Mouse (Mus musculus) liver, embryonic 15.5 days (tissue): ENCODE results near the gene Sephs2. TPM values are rescaled to one million over a fixed set of nuclear protein-coding genes. Genes with fewer than 3 reads are reported as not detected.
A peak's percentile ranks its signal among the peaks of the same experiment; 100 is the strongest.

Experiments used
- ATAC-seq: fragments of 200-750 bp; cut with Nextera tagmentation; 2 replicates; pipeline ENCODE4 v1.8.0; 2017; ENCODE audit warnings: moderate number of reproducible peaks, mild to moderate bottlenecking, moderate library complexity; ENCODE audit not compliant: insufficient read depth
- H3K27ac ChIP-seq: fragments of 300-500 bp; sonication (generic); replicated peaks from 2 replicates; pipeline ENCODE4 v1.5.1; 2015; ENCODE audit warnings: mild to moderate bottlenecking, inconsistent platforms
- H3K27me3 ChIP-seq: fragments of 300-500 bp; sonication (generic); 2 replicates; pipeline ENCODE4 v1.6.1; 2015; ENCODE audit warnings: mild to moderate bottlenecking, inconsistent platforms
- H3K36me3 ChIP-seq: fragments of 300-500 bp; sonication (generic); replicated peaks from 2 replicates; pipeline ENCODE4 v1.6.1; 2015; ENCODE audit warnings: moderate library complexity, mild to moderate bottlenecking, inconsistent platforms
- H3K4me1 ChIP-seq: fragments of 300-500 bp; sonication (generic); replicated peaks from 2 replicates; pipeline ENCODE4 v1.6.1; 2015; ENCODE audit warnings: inconsistent platforms
- H3K4me2 ChIP-seq: fragments of 300-500 bp; sonication (generic); 2 replicates; pipeline ENCODE4 v1.6.1; 2015; ENCODE audit warnings: moderate library complexity, mild to moderate bottlenecking, inconsistent platforms
- H3K4me3 ChIP-seq: fragments of 300-500 bp; sonication (generic); replicated peaks from 2 replicates; pipeline ENCODE4 v1.5.1; 2015; ENCODE audit warnings: mild to moderate bottlenecking, inconsistent platforms
- H3K9ac ChIP-seq: fragments of 300-500 bp; sonication (generic); 2 replicates; pipeline ENCODE4 v1.6.1; 2015; ENCODE audit warnings: moderate library complexity, mild to moderate bottlenecking, inconsistent platforms
- H3K9me3 ChIP-seq: fragments of 300-500 bp; sonication (generic); replicated peaks from 2 replicates; pipeline ENCODE4 v1.6.1; 2016; ENCODE audit warnings: inconsistent platforms
- WGBS: fragments of 180-500 bp; shearing (Covaris S2); methylation state at CpG from one replicate; pipeline ENCODE4 v1.1.7; 2015; ENCODE audit warnings: mixed read lengths; ENCODE audit not compliant: insufficient replicate concordance; 5-methylcytosine and 5-hydroxymethylcytosine counted together
- polyA plus RNA-seq: library from polyadenylated mRNA; unstranded; fragments of >200 nt; fragmentation: Nextera tagmentation; extraction: Ambion mirVana; gene quantifications from 2 replicates; pipeline ENCODE4 v1.2.1, GENCODE M21; 2015

Gene Sephs2
- polyA plus RNA-seq, 1 experiment from 2014 or later: 162 TPM

DNA sequence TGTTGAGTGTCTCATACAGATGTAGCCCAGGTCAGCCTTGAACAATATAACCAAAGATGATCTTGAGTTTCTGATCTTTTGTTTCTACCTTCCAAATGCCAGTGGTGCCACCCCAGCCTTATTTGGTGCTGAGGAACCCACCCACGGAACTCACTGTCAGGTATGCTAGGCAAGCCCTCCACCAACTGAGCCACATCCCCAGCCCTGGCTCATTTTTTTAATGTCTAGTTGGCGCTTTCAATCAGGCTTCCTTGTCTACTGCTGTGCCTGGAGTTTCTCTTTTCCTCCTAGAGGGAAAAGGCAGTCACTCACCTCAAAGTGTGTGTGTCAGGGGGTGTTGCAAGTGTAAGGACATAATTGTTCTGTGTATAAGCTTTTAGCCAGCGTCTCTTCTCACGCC, 2.8 kb downstream of the Sephs2 start:
- Histone ChIP-seq H3K4me3 (peak overlapping the region; percentile 29), H3K9me3 (no peaks in the 10 kb centered on the region), H3K9ac (no peak overlapping the region; the same call in 1 of the 2 replicates), H3K4me2 (peak overlapping the region; percentile 93), H3K4me1 (peaks cover 48% of the 10 kb centered on the region), H3K27me3 (no peaks in the 10 kb centered on the region), H3K27ac (no peak overlapping the region), H3K36me3 (peaks cover 38% of the 10 kb centered on the region)
- WGBS: 81% methylated on average over 4 of the region's 4 CpGs
- ATAC-seq: no peak

DNA sequence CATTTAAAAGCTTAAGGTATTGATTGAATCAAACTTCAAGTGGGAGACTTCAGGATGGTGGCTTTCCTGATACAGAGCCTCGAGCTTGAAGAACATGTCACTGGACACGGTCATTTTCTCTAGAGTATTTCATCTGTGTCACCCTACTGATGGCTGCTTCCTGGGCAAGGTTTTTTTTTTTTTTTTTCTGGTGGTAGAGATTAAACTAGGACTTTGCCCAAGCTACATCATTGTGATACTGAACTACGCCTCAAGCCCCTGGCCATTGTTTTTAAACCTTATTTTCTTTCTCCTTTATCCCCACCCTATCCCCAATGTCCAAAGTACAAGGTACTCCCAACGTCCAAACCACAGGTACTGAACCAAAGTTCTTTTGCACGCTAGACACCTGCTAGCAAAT, 3.2 kb downstream of the Sephs2 start:
- Histone ChIP-seq H3K4me2 (no peak overlapping the region), H3K27me3 (no peaks in the 10 kb centered on the region), H3K27ac (no peak overlapping the region), H3K4me3 (no peak overlapping the region), H3K9ac (no peak overlapping the region), H3K4me1 (peaks cover 48% of the 10 kb centered on the region), H3K36me3 (peaks cover 38% of the 10 kb centered on the region), H3K9me3 (no peaks in the 10 kb centered on the region)
- no peak for ATAC-seq
- 54% methylated on average over 5 of the region's 5 CpGs for WGBS

DNA sequence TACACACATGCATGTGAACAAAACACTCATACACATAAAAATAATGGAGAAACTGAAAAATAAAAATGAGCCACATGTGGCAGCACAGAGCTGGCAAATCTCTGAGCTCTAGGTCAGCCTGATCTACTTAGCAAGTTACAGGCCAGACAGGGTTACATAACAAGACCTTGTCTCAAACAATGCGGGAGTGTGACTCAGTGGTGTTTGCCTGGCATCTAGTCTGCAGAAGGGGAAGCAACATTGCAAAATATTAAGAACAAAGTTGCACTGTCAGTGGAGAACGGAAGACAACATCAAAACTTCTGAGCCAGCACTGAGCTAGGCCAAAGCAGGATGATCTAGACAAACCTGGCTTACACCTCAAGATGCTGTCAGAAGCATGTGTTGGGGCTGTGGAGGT, 3.6 kb downstream of the Sephs2 start:
- no peak overlapping the region for H3K4me3 ChIP-seq

DNA sequence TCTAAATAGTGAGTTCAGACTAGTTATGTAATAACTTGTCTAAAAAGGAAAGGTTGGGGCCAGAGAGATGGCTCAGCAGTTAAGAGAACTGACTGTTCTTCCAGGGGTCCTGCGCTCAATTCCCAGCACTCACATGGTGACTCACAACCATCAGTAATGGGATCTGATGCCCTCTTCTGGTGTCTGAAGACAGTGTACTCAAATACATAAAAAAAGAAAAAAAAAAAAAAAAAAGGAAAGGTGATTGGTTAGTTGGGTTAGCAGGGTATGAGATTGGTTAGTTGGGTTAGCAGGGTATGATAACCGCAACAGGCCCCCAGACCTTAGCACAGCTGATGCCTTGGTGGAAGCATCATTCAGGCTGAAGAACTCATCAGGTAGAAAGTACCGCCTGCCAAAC, 10.3 kb downstream of the Sephs2 start:
- H3K27ac ChIP-seq: no peak overlapping the region
- peaks cover 45% of the 10 kb centered on the region for H3K4me1 ChIP-seq
- H3K9me3 ChIP-seq: no peaks in the 10 kb centered on the region
- H3K9ac ChIP-seq: no peak overlapping the region
- H3K4me2 ChIP-seq: no peak overlapping the region
- H3K27me3 ChIP-seq: no peaks in the 10 kb centered on the region
- no peak overlapping the region for H3K4me3 ChIP-seq
- H3K36me3 ChIP-seq: peaks cover 9% of the 10 kb centered on the region; the same call in 1 of the 2 replicates
- WGBS: 90% methylated on average over 3 of the region's 3 CpGs
- ATAC-seq: no peak

More for the DNA sequence above, 3.6 kb downstream of the Sephs2 start:
- ATAC-seq: no peak
- Histone ChIP-seq H3K9ac (no peak overlapping the region), H3K4me2 (no peak overlapping the region), H3K36me3 (peaks cover 38% of the 10 kb centered on the region), H3K27me3 (no peaks in the 10 kb centered on the region), H3K27ac (no peak overlapping the region), H3K4me1 (peaks cover 46% of the 10 kb centered on the region), H3K9me3 (no peaks in the 10 kb centered on the region)
- 52% methylated on average over 2 of the region's 2 CpGs for WGBS

DNA sequence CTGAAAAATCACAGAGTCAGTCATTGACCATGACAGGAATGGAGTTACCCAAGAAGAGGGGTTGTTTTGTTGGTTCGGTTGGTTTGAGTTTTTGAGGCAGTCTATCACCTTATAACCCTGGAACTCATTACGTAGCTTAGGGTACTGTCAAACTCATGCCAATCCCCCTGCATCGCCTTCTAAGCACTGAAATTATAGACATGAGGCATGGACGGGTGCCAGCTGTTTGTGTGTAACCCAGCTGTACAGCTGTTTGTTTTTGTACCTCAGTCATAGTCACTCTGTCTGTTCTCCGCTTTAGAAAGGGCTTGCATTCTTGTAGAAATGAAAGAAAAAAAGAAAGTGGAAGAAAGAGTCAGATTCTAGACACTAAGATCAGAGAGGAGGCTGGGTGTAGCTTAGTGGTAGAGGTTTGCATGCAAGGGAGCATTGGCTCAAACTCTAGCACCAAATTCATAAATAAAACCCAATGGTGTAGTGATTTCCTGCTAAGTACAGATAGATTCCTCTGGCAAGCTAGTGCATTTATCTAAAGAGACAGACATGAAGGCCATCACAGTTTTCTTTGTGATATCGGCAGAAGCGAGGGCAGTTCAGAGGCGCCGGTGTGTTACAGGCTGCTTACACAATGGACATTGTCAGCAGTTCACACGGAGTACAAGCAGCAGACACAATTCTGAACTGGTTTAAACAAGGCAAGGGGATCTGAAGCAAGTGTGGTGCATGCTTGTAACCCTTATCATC, 11.5 kb downstream of the Sephs2 start:
- WGBS: 43% methylated on average over 10 of the region's 10 CpGs
- no peak overlapping the region for H3K4me3 ChIP-seq
- no peak overlapping the region for H3K27ac ChIP-seq
- no peaks in the 10 kb centered on the region for H3K27me3 ChIP-seq
- no peaks in the 10 kb centered on the region for H3K9me3 ChIP-seq
- no peak overlapping the region for H3K9ac ChIP-seq
- H3K36me3 ChIP-seq: peaks cover 5% of the 10 kb centered on the region; the same call in 1 of the 2 replicates
- no peak overlapping the region for H3K4me2 ChIP-seq
- no peak for ATAC-seq
- peaks cover 50% of the 10 kb centered on the region for H3K4me1 ChIP-seq

DNA sequence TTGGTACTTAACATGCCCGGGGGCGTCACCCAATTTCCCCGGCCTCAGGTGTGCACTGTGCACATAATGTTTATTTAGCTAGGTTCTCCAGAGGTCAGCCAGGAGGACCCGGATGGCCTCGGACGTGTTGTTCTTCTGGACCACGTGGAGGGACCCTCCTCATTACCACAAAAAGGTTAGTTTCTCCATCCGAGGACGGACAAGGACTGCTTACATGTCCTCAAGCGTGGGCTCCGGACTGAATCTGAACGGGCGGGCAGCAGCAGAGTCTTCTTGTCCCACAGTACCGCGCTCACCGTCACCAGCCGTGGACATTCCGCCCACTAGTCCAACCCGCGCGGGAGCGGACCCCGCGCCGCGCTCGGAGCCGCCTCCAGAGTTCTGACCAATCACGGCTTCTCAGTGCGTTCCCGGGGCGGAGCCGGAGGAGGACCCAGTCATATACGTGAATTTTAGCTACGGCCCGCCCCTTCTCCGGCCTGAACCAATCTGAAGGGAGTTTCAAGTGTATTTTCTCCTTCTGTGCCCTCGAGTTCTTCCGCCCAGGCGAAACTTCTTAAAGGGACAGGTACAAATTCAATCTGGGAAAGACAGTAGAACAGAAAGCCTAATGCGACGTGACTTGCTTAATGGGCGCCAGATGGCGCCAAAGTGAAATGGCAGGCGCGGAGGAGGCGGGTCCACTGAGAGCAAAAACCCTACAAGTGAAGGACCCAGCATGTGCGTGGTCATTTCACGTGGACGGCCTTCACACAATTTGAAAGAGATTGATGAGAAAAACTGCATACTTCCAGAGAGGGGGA, 13.3 kb downstream of the Sephs2 start, which contains the start of gene Dctpp1:
TSS of gene Dctpp1 (minus strand) at position 401 of the 803 bp plus-strand sequence.
- H3K9ac ChIP-seq: peak within 1 kb of the TSS; percentile 62
- H3K4me1 ChIP-seq: peaks cover 67% of the 10 kb centered on the region
- under 1% methylated on average over 50 of the region's 50 CpGs for WGBS
- H3K36me3 ChIP-seq: peaks cover 16% of the 10 kb centered on the region
- H3K4me3 ChIP-seq: peak within 1 kb of the TSS; percentile 68
- no peaks in the 10 kb centered on the region for H3K9me3 ChIP-seq
- peak within 1 kb of the TSS; percentile 84 for H3K4me2 ChIP-seq
- peak; percentile 94 for ATAC-seq
- peak within 1 kb of the TSS; percentile 69 for H3K27ac ChIP-seq
- H3K27me3 ChIP-seq: no peaks in the 10 kb centered on the region

DNA sequence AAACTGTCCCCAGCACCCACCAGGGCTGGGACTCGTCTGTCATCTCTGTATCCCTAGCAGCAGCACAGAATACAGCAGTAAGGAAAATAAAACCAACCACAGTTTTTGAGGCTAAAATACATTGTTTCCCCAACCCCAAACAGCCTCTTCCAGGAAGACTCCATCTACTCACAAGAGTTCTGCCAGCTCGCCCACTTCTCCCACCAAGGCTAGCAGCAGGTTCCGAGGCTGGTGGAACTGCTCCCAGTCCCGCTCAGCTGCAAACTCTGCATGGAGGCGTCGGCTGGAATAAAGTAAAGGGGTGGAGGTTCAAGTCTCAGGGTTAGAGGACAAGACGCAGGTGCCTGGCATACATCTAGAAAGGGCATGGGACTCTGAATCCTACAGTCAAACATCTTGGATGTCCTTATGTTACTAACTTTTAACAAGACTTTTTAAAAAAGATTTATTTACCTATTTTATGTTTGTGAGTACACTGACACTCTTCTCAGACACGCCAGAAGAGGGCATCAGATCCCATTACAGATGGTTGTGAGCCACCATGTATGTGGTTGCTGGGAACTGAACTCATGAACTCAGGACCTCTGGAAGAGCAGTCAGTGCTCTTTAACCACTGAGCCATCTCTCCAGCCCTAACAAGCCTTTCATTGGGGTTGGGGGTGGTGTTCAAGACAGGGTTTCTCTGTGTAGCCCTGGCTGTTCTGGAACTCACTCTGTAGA, 14.5 kb downstream of the Sephs2 start:
- WGBS: 57% methylated on average over 8 of the region's 8 CpGs
- ATAC-seq: no peak
- H3K36me3 ChIP-seq: peaks cover 16% of the 10 kb centered on the region
- H3K9ac ChIP-seq: peak overlapping the region; percentile 62; the same call in 1 of the 2 replicates
- H3K27me3 ChIP-seq: no peaks in the 10 kb centered on the region
- H3K27ac ChIP-seq: peak overlapping the region; percentile 69
- no peaks in the 10 kb centered on the region for H3K9me3 ChIP-seq
- H3K4me1 ChIP-seq: peaks cover 78% of the 10 kb centered on the region
- peak overlapping the region; percentile 68 for H3K4me3 ChIP-seq
- peak overlapping the region; percentile 84 for H3K4me2 ChIP-seq

DNA sequence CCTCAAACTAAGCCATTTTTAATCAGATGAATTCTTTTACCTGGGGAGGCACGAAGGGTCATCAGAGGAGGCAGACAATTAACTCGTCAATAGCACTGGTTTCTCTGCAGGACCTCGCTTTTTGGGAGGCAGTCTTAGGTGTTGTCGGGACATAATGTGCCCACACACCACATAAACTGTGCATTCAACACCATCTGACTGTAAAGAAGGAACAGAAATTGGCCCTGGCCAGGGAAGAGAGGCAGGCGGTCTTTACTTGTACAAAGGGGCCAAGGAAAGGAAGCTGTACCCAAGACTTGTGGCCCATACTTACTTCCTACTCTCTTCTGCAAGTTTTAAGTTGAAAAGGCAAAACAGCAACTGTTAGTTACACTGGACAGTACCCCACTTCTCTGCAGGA, 17.3 kb downstream of the Sephs2 start:
- no peak overlapping the region for H3K9ac ChIP-seq
- no peak for ATAC-seq
- H3K27ac ChIP-seq: 0 out of 2 replicates have a peak overlapping the region, but pooled peaks have one; percentile 41
- peaks cover 77% of the 10 kb centered on the region for H3K4me1 ChIP-seq
- H3K4me2 ChIP-seq: no peak overlapping the region
- WGBS: 78% methylated on average over 5 of the region's 5 CpGs
- H3K27me3 ChIP-seq: no peaks in the 10 kb centered on the region
- H3K9me3 ChIP-seq: no peaks in the 10 kb centered on the region
- H3K4me3 ChIP-seq: no peak overlapping the region
- H3K36me3 ChIP-seq: peaks cover 16% of the 10 kb centered on the region

DNA sequence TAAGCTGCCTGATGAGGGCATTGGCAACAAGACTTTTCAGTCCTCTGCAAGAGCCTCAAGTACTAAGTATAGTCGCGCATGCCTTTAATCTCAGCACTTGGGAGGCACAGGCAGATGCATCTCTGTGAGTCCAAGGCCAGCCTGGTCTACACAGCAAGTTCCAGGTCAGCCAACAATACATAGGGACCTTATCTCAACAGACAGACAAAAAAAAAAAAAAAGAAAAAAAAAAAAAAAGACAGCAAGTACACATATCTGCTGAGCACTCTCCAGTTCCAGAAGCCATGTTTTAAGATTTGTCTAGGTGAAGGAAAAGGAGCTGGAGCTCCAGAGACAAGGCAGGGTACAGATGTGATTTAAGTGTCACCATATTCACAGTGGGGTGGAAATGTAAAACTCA, 17.9 kb downstream of the Sephs2 start:
- peaks cover 71% of the 10 kb centered on the region for H3K4me1 ChIP-seq
- no peak overlapping the region for H3K4me3 ChIP-seq
- H3K27me3 ChIP-seq: no peaks in the 10 kb centered on the region
- H3K36me3 ChIP-seq: peaks cover 20% of the 10 kb centered on the region
- 0 out of 2 replicates have a peak overlapping the region, but pooled peaks have one; percentile 91 for H3K27ac ChIP-seq
- H3K9me3 ChIP-seq: no peaks in the 10 kb centered on the region
- 0 out of 2 replicates have a peak overlapping the region, but pooled peaks have one; percentile 1 for H3K9ac ChIP-seq
- ATAC-seq: no peak
- no peak overlapping the region for H3K4me2 ChIP-seq
- WGBS: 29% methylated on average over 2 of the region's 2 CpGs

DNA sequence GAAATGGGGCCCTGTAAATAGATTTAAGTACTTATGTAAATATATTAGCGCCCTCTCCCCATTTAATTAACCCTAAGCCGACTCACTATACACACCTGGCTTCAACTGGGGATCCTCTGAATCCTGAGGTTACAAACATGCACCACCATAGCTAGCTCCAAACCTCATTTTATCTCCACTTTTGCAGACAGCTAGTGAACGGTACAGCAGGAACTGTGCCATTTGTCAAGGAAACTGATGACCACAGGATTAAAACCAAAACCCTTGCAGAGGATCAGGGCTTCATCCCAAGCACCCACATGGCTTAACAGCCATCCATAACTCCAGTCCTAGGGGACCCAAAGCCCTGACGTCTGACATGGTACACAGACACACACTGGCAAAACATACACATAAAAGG, 18.8 kb downstream of the Sephs2 start:
- WGBS: 7% methylated on average over 4 of the region's 4 CpGs

More for the DNA sequence above, 18.8 kb downstream of the Sephs2 start:
- no peaks in the 10 kb centered on the region for H3K9me3 ChIP-seq
- H3K27me3 ChIP-seq: no peaks in the 10 kb centered on the region
- peaks cover 22% of the 10 kb centered on the region for H3K36me3 ChIP-seq
- H3K9ac ChIP-seq: no peak overlapping the region
- ATAC-seq: no peak
- H3K4me3 ChIP-seq: peak overlapping the region; percentile 73
- peak overlapping the region; percentile 91 for H3K4me2 ChIP-seq
- peaks cover 67% of the 10 kb centered on the region for H3K4me1 ChIP-seq
- peak overlapping the region; percentile 91 for H3K27ac ChIP-seq
